Mouse (Mus musculus): ENCODE results near the gene Cacna1h.

GRCm38 (mm10) chr17:25429240-25429639 lies 4.3 kb downstream of the Cacna1h start:
- TF ChIP-seq CTCF (IDR thresholded peaks at IDR 0.05; ENCODE audit: control insufficient read depth, insufficient read depth, insufficient replicate concordance, low read depth, low read length) (no peak), POLR2A (IDR thresholded peaks at IDR 0.05; ENCODE audit: control insufficient read depth, low read depth, low read length) (no peak)
